Mouse (Mus musculus): ENCODE measurements around the gene Iqgap1. TPM values are rescaled to one million over a fixed set of nuclear protein-coding genes. Genes with fewer than 3 reads are reported as not detected.

The Iqgap1 gene
- polyA plus RNA-seq, 1 experiment, result 112 TPM

GRCm38 (mm10) chr7:80687721-80688555, 137.8 kb downstream of the Iqgap1 start:
- TF ChIP-seq POLR2A (IDR thresholded peaks at IDR 0.05; ENCODE audit: control insufficient read depth, extremely low read depth, insufficient read depth, low read length, poor library complexity) (no peak), CTCF (IDR thresholded peaks at IDR 0.05; ENCODE audit: borderline replicate concordance, control insufficient read depth, extremely low read depth, insufficient read depth, low read length, poor library complexity) (peak; percentile 15; the same call in 1 of the 2 replicates)
- H3K27me3 ChIP-seq (ENCODE audit: control insufficient read depth, insufficient read depth, low read length), result no peaks in the 10 kb centered on the region
- peak overlapping the region; percentile 71 for H3K4me3 ChIP-seq (ENCODE audit: control insufficient read depth, insufficient read depth, low read length)
- H3K36me3 ChIP-seq (ENCODE audit: control insufficient read depth, insufficient read depth, low read length), result no peaks in the 10 kb centered on the region
- 3% methylated on average over 69 of the region's 69 CpGs for WGBS
- H3K4me1 ChIP-seq (replicated peaks; ENCODE audit: control insufficient read depth, insufficient read depth, low read length), result peaks cover 15% of the 10 kb centered on the region
- peak; percentile 42 for DNase-seq
- H3K27ac ChIP-seq (ENCODE audit: control insufficient read depth, insufficient read depth, low read length), result no peak overlapping the region

- peaks cover 23% of the 10 kb centered on the region for H3K4me1 ChIP-seq (replicated peaks; ENCODE audit: control insufficient read depth, insufficient read depth, low read length)
- TF ChIP-seq POLR2A (IDR thresholded peaks at IDR 0.05; ENCODE audit: control insufficient read depth, extremely low read depth, insufficient read depth, low read length, poor library complexity) (no peak), CTCF (IDR thresholded peaks at IDR 0.05; ENCODE audit: borderline replicate concordance, control insufficient read depth, extremely low read depth, insufficient read depth, low read length, poor library complexity) (no peak)
- no peak overlapping the region for H3K4me3 ChIP-seq (ENCODE audit: control insufficient read depth, insufficient read depth, low read length)
- no peaks in the 10 kb centered on the region for H3K36me3 ChIP-seq (ENCODE audit: control insufficient read depth, insufficient read depth, low read length)
- H3K27me3 ChIP-seq (ENCODE audit: control insufficient read depth, insufficient read depth, low read length), result no peaks in the 10 kb centered on the region
- no peak for DNase-seq
- WGBS, result 90% methylated on average over 5 of the region's 5 CpGs
- no peak overlapping the region for H3K27ac ChIP-seq (ENCODE audit: control insufficient read depth, insufficient read depth, low read length)
Measured at GRCm38 (mm10) chr7:80685639-80686038, 140.1 kb downstream of the Iqgap1 start.

- Histone ChIP-seq H3K4me1 (replicated peaks; ENCODE audit: control insufficient read depth, insufficient read depth, low read length) (peaks cover 16% of the 10 kb centered on the region), H3K27ac (ENCODE audit: control insufficient read depth, insufficient read depth, low read length) (no peak overlapping the region), H3K27me3 (ENCODE audit: control insufficient read depth, insufficient read depth, low read length) (no peaks in the 10 kb centered on the region), H3K36me3 (ENCODE audit: control insufficient read depth, insufficient read depth, low read length) (no peaks in the 10 kb centered on the region), H3K4me3 (ENCODE audit: control insufficient read depth, insufficient read depth, low read length) (no peak overlapping the region)
- WGBS, result 65% methylated on average over 1 of the region's 1 CpGs
- no peak for DNase-seq
- TF ChIP-seq CTCF (IDR thresholded peaks at IDR 0.05; ENCODE audit: borderline replicate concordance, control insufficient read depth, extremely low read depth, insufficient read depth, low read length, poor library complexity), result no peak
- TF ChIP-seq POLR2A (IDR thresholded peaks at IDR 0.05; ENCODE audit: control insufficient read depth, extremely low read depth, insufficient read depth, low read length, poor library complexity), result no peak
Measured at GRCm38 (mm10) chr7:80682630-80683029, 143.1 kb downstream of the Iqgap1 start.

GRCm38 (mm10) chr7:80680218-80680847, 145.4 kb downstream of the Iqgap1 start:
- no peak for TF ChIP-seq CTCF (IDR thresholded peaks at IDR 0.05; ENCODE audit: borderline replicate concordance, control insufficient read depth, extremely low read depth, insufficient read depth, low read length, poor library complexity)
- no peak for TF ChIP-seq POLR2A (IDR thresholded peaks at IDR 0.05; ENCODE audit: control insufficient read depth, extremely low read depth, insufficient read depth, low read length, poor library complexity)
- H3K27ac ChIP-seq (ENCODE audit: control insufficient read depth, insufficient read depth, low read length), result peak overlapping the region; percentile 71
- DNase-seq, result peak; percentile 75
- WGBS, result 2% methylated on average over 12 of the region's 12 CpGs
- no peaks in the 10 kb centered on the region for H3K27me3 ChIP-seq (ENCODE audit: control insufficient read depth, insufficient read depth, low read length)
- peaks cover 5% of the 10 kb centered on the region; the same call in 1 of the 2 replicates for H3K36me3 ChIP-seq (ENCODE audit: control insufficient read depth, insufficient read depth, low read length)
- H3K4me3 ChIP-seq (ENCODE audit: control insufficient read depth, insufficient read depth, low read length), result peak overlapping the region; percentile 31; the same call in 1 of the 2 replicates
- peaks cover 15% of the 10 kb centered on the region for H3K4me1 ChIP-seq (replicated peaks; ENCODE audit: control insufficient read depth, insufficient read depth, low read length)

GRCm38 (mm10) chr7:80672323-80672722, 153.5 kb downstream of the Iqgap1 start:
- peaks cover 16% of the 10 kb centered on the region for H3K4me1 ChIP-seq (replicated peaks; ENCODE audit: control insufficient read depth, insufficient read depth, low read length)
- H3K4me3 ChIP-seq (ENCODE audit: control insufficient read depth, insufficient read depth, low read length), result no peak overlapping the region
- DNase-seq, result no peak
- H3K27me3 ChIP-seq (ENCODE audit: control insufficient read depth, insufficient read depth, low read length), result no peaks in the 10 kb centered on the region
- 45% methylated on average over 3 of the region's 3 CpGs for WGBS
- TF ChIP-seq POLR2A (IDR thresholded peaks at IDR 0.05; ENCODE audit: control insufficient read depth, extremely low read depth, insufficient read depth, low read length, poor library complexity) (no peak), CTCF (IDR thresholded peaks at IDR 0.05; ENCODE audit: borderline replicate concordance, control insufficient read depth, extremely low read depth, insufficient read depth, low read length, poor library complexity) (no peak)
- H3K36me3 ChIP-seq (ENCODE audit: control insufficient read depth, insufficient read depth, low read length), result peaks cover 5% of the 10 kb centered on the region; the same call in 1 of the 2 replicates
- H3K27ac ChIP-seq (ENCODE audit: control insufficient read depth, insufficient read depth, low read length), result peak overlapping the region; percentile 64

- TF ChIP-seq POLR2A (IDR thresholded peaks at IDR 0.05; ENCODE audit: control insufficient read depth, extremely low read depth, insufficient read depth, low read length, poor library complexity) (no peak), CTCF (IDR thresholded peaks at IDR 0.05; ENCODE audit: borderline replicate concordance, control insufficient read depth, extremely low read depth, insufficient read depth, low read length, poor library complexity) (no peak)
- WGBS, result 96% methylated on average over 6 of the region's 6 CpGs
- H3K27me3 ChIP-seq (ENCODE audit: control insufficient read depth, insufficient read depth, low read length), result no peaks in the 10 kb centered on the region
- H3K36me3 ChIP-seq (ENCODE audit: control insufficient read depth, insufficient read depth, low read length), result peaks cover 5% of the 10 kb centered on the region; the same call in 1 of the 2 replicates
- no peak overlapping the region for H3K27ac ChIP-seq (ENCODE audit: control insufficient read depth, insufficient read depth, low read length)
- no peak overlapping the region for H3K4me3 ChIP-seq (ENCODE audit: control insufficient read depth, insufficient read depth, low read length)
- peaks cover 28% of the 10 kb centered on the region for H3K4me1 ChIP-seq (replicated peaks; ENCODE audit: control insufficient read depth, insufficient read depth, low read length)
- DNase-seq, result no peak
Measured at GRCm38 (mm10) chr7:80670889-80671288, 154.9 kb downstream of the Iqgap1 start.
